Mouse (Mus musculus): ENCODE results near the gene Ppp1r14c.
A peak's percentile ranks its signal among the peaks of the same experiment; 100 is the strongest.
"Not testable (repeated sequence)": the region's sequence is repeated elsewhere in the genome, so short reads cannot be mapped to it uniquely, and the experiment has no call there.

The Ppp1r14c gene

GRCm38 (mm10) chr10:3466135-3466626, 100.3 kb downstream of the Ppp1r14c start:
- no peak for DNase-seq (ENCODE audit: low read depth)

GRCm38 (mm10) chr10:3468590-3468989, 102.7 kb downstream of the Ppp1r14c start:
- DNase-seq (ENCODE audit: low read depth) = no peak

GRCm38 (mm10) chr10:3476611-3477010, 110.8 kb downstream of the Ppp1r14c start:
- no peak for DNase-seq (ENCODE audit: low read depth)

GRCm38 (mm10) chr10:3479772-3480171, 113.9 kb downstream of the Ppp1r14c start:
- DNase-seq (ENCODE audit: low read depth) = no peak

- DNase-seq (ENCODE audit: low read depth) = no peak
These were observed 124.2 kb downstream of the Ppp1r14c start for GRCm38 (mm10) chr10:3490052-3490451.

GRCm38 (mm10) chr10:3496791-3497190, 130.9 kb downstream of the Ppp1r14c start:
- DNase-seq (ENCODE audit: low read depth) = no peak

GRCm38 (mm10) chr10:3500846-3501245, 135.0 kb downstream of the Ppp1r14c start:
- not testable (repeated sequence) for DNase-seq (ENCODE audit: low read depth)

GRCm38 (mm10) chr10:3507484-3508221, 141.8 kb downstream of the Ppp1r14c start:
- DNase-seq (ENCODE audit: low read depth) = no peak

GRCm38 (mm10) chr10:3508222-3508588, 142.3 kb downstream of the Ppp1r14c start:
- DNase-seq (ENCODE audit: low read depth) = no peak

- no peak for DNase-seq (ENCODE audit: low read depth)
These were observed 142.9 kb downstream of the Ppp1r14c start for GRCm38 (mm10) chr10:3508746-3509145.

GRCm38 (mm10) chr10:3509663-3510277, 143.9 kb downstream of the Ppp1r14c start:
- DNase-seq (ENCODE audit: low read depth) = no peak

- no peak for DNase-seq (ENCODE audit: low read depth)
These were observed 144.6 kb downstream of the Ppp1r14c start for GRCm38 (mm10) chr10:3510486-3510885.

- DNase-seq (ENCODE audit: low read depth) = no peak
These were observed 145.5 kb downstream of the Ppp1r14c start for GRCm38 (mm10) chr10:3511401-3511800.

GRCm38 (mm10) chr10:3512620-3513305, 146.9 kb downstream of the Ppp1r14c start:
- DNase-seq (ENCODE audit: low read depth) = peak; percentile 37

GRCm38 (mm10) chr10:3513947-3514346, 148.1 kb downstream of the Ppp1r14c start:
- no peak for DNase-seq (ENCODE audit: low read depth)

Measured in induced T-regulatory cell, adult 2 months (primary cell).